Mouse (Mus musculus): Measurements from ENCODE around the gene Cwf19l2.
"Not testable (repeated sequence)": the region's sequence is repeated elsewhere in the genome, so short reads cannot be mapped to it uniquely, and the experiment has no call there.

The Cwf19l2 gene

DNA sequence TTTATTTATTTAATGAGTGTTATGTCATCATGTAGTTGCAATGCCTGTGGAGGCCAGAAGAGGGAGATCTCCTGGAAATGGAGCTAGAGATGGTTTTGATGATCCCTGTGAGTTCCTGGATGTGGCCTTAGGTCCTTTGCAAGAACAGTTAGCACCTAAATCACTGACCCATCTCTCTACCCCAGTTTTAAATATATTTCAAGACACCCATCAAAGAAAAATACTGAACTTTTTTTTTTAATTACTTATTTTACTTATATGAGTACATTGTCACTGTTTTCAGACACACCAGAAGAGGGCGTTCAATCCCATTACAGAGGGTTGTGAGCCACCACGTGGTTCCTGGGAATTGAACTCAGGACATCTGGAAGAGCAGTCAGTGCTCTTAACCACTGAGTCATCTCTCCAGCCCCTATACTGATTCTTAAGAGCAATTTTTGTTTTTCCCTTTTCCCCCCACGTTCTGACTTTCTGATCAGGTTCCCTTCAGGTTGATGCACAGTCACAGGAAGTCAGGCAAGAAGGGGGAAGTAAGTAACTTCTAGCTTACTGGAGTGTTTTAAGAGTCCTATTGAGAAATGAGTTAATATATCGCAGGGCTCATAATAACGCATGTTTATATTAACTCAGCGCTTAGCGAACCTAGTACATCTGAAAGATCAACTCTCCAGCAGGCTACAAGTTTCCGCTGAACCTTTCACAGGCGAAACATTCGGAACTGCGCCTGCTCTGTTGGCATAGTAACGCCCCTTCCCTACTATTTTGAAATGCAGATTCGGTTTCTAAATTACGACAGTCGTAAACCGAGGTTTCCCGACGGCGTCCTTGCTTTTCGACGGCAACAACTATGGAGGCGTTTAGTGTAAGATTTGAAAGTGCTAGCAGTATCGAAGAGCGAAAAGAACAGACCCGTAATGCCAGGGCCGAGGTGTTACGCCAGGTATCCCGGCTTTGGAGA lies at the start of gene Cwf19l2:
Cwf19l2 (plus strand) TSS at position 342 of the 958 bp plus-strand sequence.
- peak; percentile 84 for DNase-seq

DNA sequence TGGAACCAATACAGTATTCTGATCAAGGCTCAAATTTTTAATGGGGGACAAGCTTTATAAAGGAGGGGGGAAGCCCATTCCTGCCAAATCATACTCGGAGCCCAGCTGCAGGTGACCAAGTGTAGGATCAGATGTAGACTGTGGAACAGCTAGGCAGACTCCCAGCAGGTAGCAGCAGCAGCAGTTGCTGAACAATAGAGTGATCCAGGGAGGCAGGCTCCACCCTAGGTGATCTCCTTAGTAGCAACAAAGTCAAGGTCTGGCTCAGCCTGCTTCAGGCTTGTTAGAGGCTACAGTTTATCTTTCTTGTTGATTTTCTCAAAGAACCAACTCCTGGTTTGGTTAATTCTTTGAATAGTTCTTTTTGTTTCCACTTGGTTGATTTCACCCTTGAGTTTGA lies 27.1 kb upstream of the Cwf19l2 start:
- not testable (repeated sequence) for DNase-seq

DNA sequence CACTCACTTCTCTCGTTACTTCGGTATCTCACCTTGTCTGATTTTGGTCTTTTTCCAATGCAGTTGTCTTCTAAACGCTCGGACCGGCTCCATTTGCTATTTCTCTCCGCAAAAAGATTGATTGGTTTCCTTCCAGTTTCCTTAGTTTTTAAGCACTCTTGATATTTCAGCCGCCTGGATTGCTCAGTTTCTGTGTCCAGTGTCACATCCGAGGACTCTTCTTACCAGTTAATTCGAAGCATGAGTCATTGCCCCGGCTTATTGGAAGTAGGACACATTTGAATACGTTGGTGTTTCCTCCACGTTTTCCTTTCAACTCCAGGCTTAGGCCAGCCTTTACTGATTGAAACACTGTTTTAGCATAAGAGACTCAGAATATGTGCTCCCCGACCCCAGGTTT lies 980 bp downstream of the Cwf19l2 start:
- peak; percentile 5 for DNase-seq

DNA sequence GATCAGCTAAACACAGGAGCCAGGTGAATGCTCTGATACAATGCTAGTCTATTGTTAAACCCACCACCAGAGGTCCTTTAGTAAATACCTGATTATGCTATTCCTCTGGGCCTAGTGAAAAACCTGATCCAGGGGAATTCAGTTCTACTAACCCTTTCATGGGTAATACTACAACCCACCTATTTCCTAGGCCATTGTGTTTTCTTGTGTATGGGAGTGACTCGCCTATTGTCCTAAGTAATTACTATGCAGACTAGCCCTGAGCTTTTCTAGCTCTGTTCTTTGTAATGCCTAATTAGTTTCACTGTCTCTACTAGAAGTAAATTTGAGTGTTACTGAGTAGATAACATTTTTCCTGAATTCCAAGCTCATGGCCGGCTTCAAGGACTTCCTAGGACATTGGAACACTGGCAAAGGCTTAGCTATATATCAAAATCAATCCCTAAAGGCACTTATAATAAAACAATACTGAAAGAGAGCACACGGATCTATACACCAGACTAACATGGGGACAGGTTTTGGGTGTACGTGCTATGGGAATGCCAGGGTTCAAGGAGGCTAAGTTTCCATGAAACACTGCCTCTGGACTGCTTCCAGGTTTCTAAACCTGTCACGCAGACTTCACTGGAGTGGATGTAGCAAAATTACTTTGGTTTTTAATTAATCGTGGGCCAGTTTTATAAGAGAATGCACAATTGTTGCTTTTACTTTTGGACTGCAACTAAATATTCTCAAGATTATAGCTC lies 36.3 kb downstream of the Cwf19l2 start:
- DNase-seq, result not testable (repeated sequence)

DNA sequence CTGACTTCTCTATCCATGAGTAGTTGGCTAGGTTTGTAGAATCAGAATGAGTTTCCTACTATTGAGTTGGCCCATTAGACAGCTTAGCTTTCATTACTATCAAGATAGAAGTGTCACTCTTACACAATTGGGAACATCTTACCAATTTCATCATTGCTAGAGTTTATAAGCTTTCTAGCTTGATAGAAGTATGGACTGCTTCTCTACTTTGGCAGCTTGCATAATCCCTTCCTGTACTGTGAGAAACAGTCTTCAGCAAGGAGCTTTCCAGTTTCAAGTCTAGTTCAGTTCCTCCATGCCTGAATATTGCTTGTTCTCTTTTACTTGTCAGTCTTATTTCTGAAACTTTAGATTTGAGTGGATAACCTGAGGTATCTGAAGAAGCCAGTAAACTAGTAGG lies 68.5 kb downstream of the Cwf19l2 start:
- DNase-seq, result no peak

DNA sequence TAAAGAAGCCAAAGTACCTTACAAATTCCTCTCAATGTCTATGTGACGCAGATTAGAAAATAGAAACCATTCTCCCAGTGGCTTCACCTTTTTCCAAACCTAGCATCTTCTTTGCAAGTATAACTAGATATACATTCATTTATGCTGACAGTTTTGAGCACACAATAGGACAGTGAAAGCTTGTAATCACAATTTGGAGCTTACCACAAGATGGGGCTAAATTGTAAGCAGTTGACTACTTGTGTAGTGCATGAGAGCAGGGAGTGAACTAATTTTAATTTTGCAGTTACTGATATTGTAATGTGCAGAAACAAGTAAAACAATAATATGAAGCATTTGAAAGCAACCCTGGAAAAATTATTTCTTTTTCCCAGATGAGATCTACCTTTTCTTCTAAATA lies 115.3 kb downstream of the Cwf19l2 start:
- no peak for DNase-seq

DNA sequence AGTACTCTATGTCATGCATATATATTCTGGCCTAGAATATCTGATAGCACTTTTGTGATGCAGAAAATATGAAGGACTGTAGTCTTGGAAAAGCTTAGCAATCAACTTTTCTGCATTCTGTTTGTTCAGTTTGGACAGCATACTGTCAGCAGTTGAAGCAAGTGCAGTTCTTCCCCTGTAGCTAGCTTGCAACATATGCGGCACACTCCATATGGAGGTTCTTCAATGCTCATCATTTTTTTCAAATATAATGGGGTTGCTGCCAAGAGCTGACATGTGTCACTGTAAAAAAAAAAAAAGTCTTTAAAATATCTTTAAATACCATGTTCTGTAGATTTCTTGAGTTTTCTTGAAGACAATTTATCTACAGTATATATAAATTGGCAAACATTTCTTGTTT lies 115.8 kb downstream of the Cwf19l2 start:
- no peak for DNase-seq

DNA sequence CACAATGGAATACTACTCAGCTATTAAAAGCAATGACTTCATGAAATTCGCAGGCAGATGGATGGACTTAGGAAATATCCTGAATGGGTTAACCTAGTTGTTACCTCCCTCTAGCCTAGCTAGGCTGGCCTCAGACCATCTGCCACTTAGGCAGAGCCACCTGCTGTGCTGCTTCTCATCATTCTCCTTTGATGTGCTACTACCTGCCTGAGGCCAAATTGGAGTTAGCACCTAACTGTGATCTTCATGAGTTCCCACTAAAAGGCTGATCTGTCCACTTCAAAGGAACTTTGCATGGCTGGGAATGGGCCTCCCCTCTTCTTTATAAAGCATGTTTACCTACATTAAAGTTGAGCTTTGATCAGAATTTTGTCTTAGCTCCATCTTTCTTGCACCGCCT lies 117.6 kb downstream of the Cwf19l2 start:
- DNase-seq, result no peak
